Mouse (Mus musculus) limb, embryonic 14.5 days (tissue): ENCODE measurements around the gene Chit1. TPM values are rescaled to one million over a fixed set of nuclear protein-coding genes. Genes with fewer than 3 reads are reported as not detected.

Experiments used
- ATAC-seq: fragments of 200-750 bp; cut with Nextera tagmentation; 2 replicates; pipeline ENCODE4 v1.8.0; 2017; ENCODE audit warnings: low read depth, moderate number of reproducible peaks, moderate TSS enrichment; ENCODE audit not compliant: low FRiP score
- DNase-seq: peaks from one replicate; pipeline ENCODE4 v3.0.0-alpha.2; 2015; ENCODE audit warnings: low spot score
- H3K27ac ChIP-seq: fragments of 300-500 bp; sonication (generic); replicated peaks from 2 replicates; pipeline ENCODE4 v1.5.1; 2014; ENCODE audit warnings: low read depth, mild to moderate bottlenecking, low read length, moderate library complexity, mixed read lengths
- H3K27me3 ChIP-seq: fragments of 300-500 bp; sonication (generic); 2 replicates; pipeline ENCODE4 v1.6.1; 2014; ENCODE audit warnings: low read length, mixed read lengths; ENCODE audit not compliant: control insufficient read depth, insufficient read depth
- H3K36me3 ChIP-seq: fragments of 300-500 bp; sonication (generic); 2 replicates; pipeline ENCODE4 v1.6.1; 2014; ENCODE audit warnings: mild to moderate bottlenecking, low read length, moderate library complexity, mixed read lengths; ENCODE audit not compliant: control insufficient read depth, insufficient read depth
- H3K4me1 ChIP-seq: fragments of 300-500 bp; sonication (generic); 2 replicates; pipeline ENCODE4 v1.6.1; 2014; ENCODE audit warnings: antibody characterized with exemption, low read length, mixed read lengths; ENCODE audit not compliant: control insufficient read depth, insufficient read depth
- H3K4me2 ChIP-seq: fragments of 300-500 bp; sonication (generic); replicated peaks from 2 replicates; pipeline ENCODE4 v1.6.1; 2014; ENCODE audit warnings: low read depth, mild to moderate bottlenecking, low read length, moderate library complexity; ENCODE audit not compliant: severe bottlenecking
- H3K4me3 ChIP-seq: fragments of 300-500 bp; sonication (generic); replicated peaks from 2 replicates; pipeline ENCODE4 v1.5.1; 2014; ENCODE audit warnings: low read length
- H3K9ac ChIP-seq: fragments of 300-500 bp; sonication (generic); 2 replicates; pipeline ENCODE4 v1.6.1; 2014; ENCODE audit warnings: mild to moderate bottlenecking, low read depth, low read length, moderate library complexity; ENCODE audit not compliant: severe bottlenecking
- H3K9me3 ChIP-seq: fragments of 300-500 bp; sonication (generic); 2 replicates; pipeline ENCODE4 v1.6.1; 2016; ENCODE audit warnings: low read length; ENCODE audit not compliant: control insufficient read depth
- POLR2A ChIP-seq: fragments of 200-500 bp; IDR thresholded peaks from 2 replicates; pipeline ENCODE4 v1.8.0; 2012; ENCODE audit warnings: inconsistent platforms, mild to moderate bottlenecking, moderate library complexity, borderline replicate concordance; ENCODE audit not compliant: insufficient read depth, insufficient read length; ENCODE audit errors: extremely low read depth
- WGBS: fragments of 180-500 bp; shearing (Covaris S2); extraction: QIAGEN DNeasy Blood & Tissue Kit; methylation state at CpG from one replicate; pipeline ENCODE4 v1.1.7; 2014; 5-methylcytosine and 5-hydroxymethylcytosine counted together
- polyA plus RNA-seq, 2 experiments: library from polyadenylated mRNA; depleted of rRNA in 1 of 2; stranded (reverse) in 1 of 2; unstranded in 1 of 2; fragments of >200 nt; fragmentation: Nextera tagmentation in 1 of 2; extraction: Ambion mirVana in 1 of 2; gene quantifications; 2 replicates each; pipeline versions ENCODE4 v1.2.1 to v1.2.3; 2012 to 2014

The Chit1 gene
- polyA plus RNA-seq, 2 experiments: 0.18 to 0.33 TPM

GRCm38 (mm10) chr1:134110449-134110848, 593 bp upstream of the Chit1 start:
- Histone ChIP-seq H3K36me3 (no peaks in the 10 kb centered on the region), H3K4me2 (no peak overlapping the region), H3K9ac (no peak overlapping the region), H3K4me3 (no peak overlapping the region), H3K9me3 (no peaks in the 10 kb centered on the region), H3K27ac (no peak overlapping the region), H3K27me3 (no peaks in the 10 kb centered on the region), H3K4me1 (no peaks in the 10 kb centered on the region)
- WGBS: 88% methylated on average over 5 of the region's 5 CpGs
- ATAC-seq (no peak), DNase-seq (no peak)
- TF ChIP-seq POLR2A: no peak

- Histone ChIP-seq H3K9me3 (no peaks in the 10 kb centered on the region), H3K27ac (no peak overlapping the region), H3K4me1 (no peaks in the 10 kb centered on the region), H3K9ac (no peak overlapping the region), H3K27me3 (no peaks in the 10 kb centered on the region), H3K4me2 (no peak overlapping the region), H3K4me3 (no peak overlapping the region), H3K36me3 (no peaks in the 10 kb centered on the region)
- no peak for ATAC-seq
- WGBS: 44% methylated on average over 5 of the region's 5 CpGs
- no peak for TF ChIP-seq POLR2A
- no peak for DNase-seq
These were observed 2.5 kb downstream of the Chit1 start for GRCm38 (mm10) chr1:134113560-134113959.

GRCm38 (mm10) chr1:134114018-134114417, 3.0 kb downstream of the Chit1 start:
- Histone ChIP-seq H3K4me1 (no peaks in the 10 kb centered on the region), H3K9ac (no peak overlapping the region), H3K36me3 (no peaks in the 10 kb centered on the region), H3K4me3 (no peak overlapping the region), H3K27me3 (no peaks in the 10 kb centered on the region), H3K9me3 (no peaks in the 10 kb centered on the region), H3K4me2 (no peak overlapping the region), H3K27ac (0 out of 2 replicates have a peak overlapping the region, but pooled peaks have one; percentile 38)
- 63% methylated on average over 7 of the region's 7 CpGs for WGBS
- no peak for TF ChIP-seq POLR2A
- DNase-seq (no peak), ATAC-seq (no peak)

GRCm38 (mm10) chr1:134114730-134115129, 3.7 kb downstream of the Chit1 start:
- Histone ChIP-seq H3K9ac (no peak overlapping the region), H3K4me2 (no peak overlapping the region)
- no peak for TF ChIP-seq POLR2A

GRCm38 (mm10) chr1:134115424-134115823, 4.4 kb downstream of the Chit1 start:
- 62% methylated on average over 8 of the region's 8 CpGs for WGBS
- Histone ChIP-seq H3K9ac (no peak overlapping the region), H3K27me3 (no peaks in the 10 kb centered on the region), H3K9me3 (no peaks in the 10 kb centered on the region), H3K36me3 (no peaks in the 10 kb centered on the region), H3K4me2 (no peak overlapping the region), H3K4me1 (no peaks in the 10 kb centered on the region), H3K4me3 (no peak overlapping the region), H3K27ac (no peak overlapping the region)
- no peak for TF ChIP-seq POLR2A
- ATAC-seq (no peak), DNase-seq (no peak)

More at GRCm38 (mm10) chr1:134114730-134115129, 3.7 kb downstream of the Chit1 start:
- 71% methylated on average over 13 of the region's 13 CpGs for WGBS
- no peaks in the 10 kb centered on the region for H3K4me1 ChIP-seq
- DNase-seq (no peak), ATAC-seq (no peak)
- H3K9me3 ChIP-seq: no peaks in the 10 kb centered on the region
- H3K36me3 ChIP-seq: no peaks in the 10 kb centered on the region
- H3K27ac ChIP-seq: no peak overlapping the region
- H3K27me3 ChIP-seq: no peaks in the 10 kb centered on the region
- no peak overlapping the region for H3K4me3 ChIP-seq

GRCm38 (mm10) chr1:134117110-134117509, 6.1 kb downstream of the Chit1 start:
- H3K36me3 ChIP-seq: no peaks in the 10 kb centered on the region
- no peak for DNase-seq
- H3K4me3 ChIP-seq: no peak overlapping the region
- no peaks in the 10 kb centered on the region for H3K9me3 ChIP-seq
- H3K4me2 ChIP-seq: no peak overlapping the region
- no peak overlapping the region for H3K9ac ChIP-seq
- TF ChIP-seq POLR2A: no peak
- no peak for ATAC-seq
- H3K27ac ChIP-seq: no peak overlapping the region
- WGBS: 69% methylated on average over 5 of the region's 5 CpGs
- no peaks in the 10 kb centered on the region for H3K27me3 ChIP-seq
- no peaks in the 10 kb centered on the region for H3K4me1 ChIP-seq
